Mouse (Mus musculus) limb, embryonic 11.5 days (tissue): ENCODE measurements at regions not wholly inside any gene's neighbourhood (a gene's known extent, or its start where the extent isn't known, plus 50 kb on each side); places are given as distances from the start of the nearest gene placed in this dataset.

Source experiments
- ATAC-seq: fragments of 200-750 bp; cut with Nextera tagmentation; 2 replicates; pipeline ENCODE4 v1.8.0; 2017; ENCODE audit warnings: low read depth; ENCODE audit not compliant: insufficient number of reproducible peaks, low FRiP score, low TSS enrichment
- DNase-seq: peaks from one replicate; pipeline ENCODE4 v3.0.0-alpha.2; 2015; ENCODE audit warnings: low spot score
- H3K27ac ChIP-seq: fragments of 300-500 bp; sonication (generic); replicated peaks from 2 replicates; pipeline ENCODE4 v1.5.1; 2014; ENCODE audit warnings: low read depth, mild to moderate bottlenecking, low read length
- H3K27me3 ChIP-seq: fragments of 300-500 bp; sonication (generic); 2 replicates; pipeline ENCODE4 v1.6.1; 2014; ENCODE audit warnings: mild to moderate bottlenecking, low read length, mixed read lengths; ENCODE audit not compliant: control insufficient read depth, insufficient read depth
- H3K36me3 ChIP-seq: fragments of 300-500 bp; sonication (generic); 2 replicates; pipeline ENCODE4 v1.6.1; 2014; ENCODE audit warnings: mild to moderate bottlenecking, low read length, moderate library complexity, mixed read lengths; ENCODE audit not compliant: control insufficient read depth, insufficient read depth
- H3K4me1 ChIP-seq: fragments of 300-500 bp; sonication (generic); 2 replicates; pipeline ENCODE4 v1.6.1; 2014; ENCODE audit warnings: low read length, mixed read lengths; ENCODE audit not compliant: control insufficient read depth, insufficient read depth
- H3K4me2 ChIP-seq: fragments of 300-500 bp; sonication (generic); 2 replicates; pipeline ENCODE4 v1.6.1; 2014; ENCODE audit warnings: low read depth, mild to moderate bottlenecking, moderate library complexity; ENCODE audit not compliant: severe bottlenecking
- H3K4me3 ChIP-seq: fragments of 300-500 bp; sonication (generic); 2 replicates; pipeline ENCODE4 v1.5.1; 2014; ENCODE audit warnings: low read depth, low read length
- H3K9ac ChIP-seq: fragments of 300-500 bp; sonication (generic); 2 replicates; pipeline ENCODE4 v1.6.1; 2014; ENCODE audit warnings: mild to moderate bottlenecking, low read length
- H3K9me3 ChIP-seq: fragments of 300-500 bp; sonication (generic); 2 replicates; pipeline ENCODE4 v1.6.1; 2016; ENCODE audit warnings: low read length; ENCODE audit not compliant: control insufficient read depth
- WGBS: fragments of 180-500 bp; shearing (Covaris S2); extraction: QIAGEN DNeasy Blood & Tissue Kit; methylation state at CpG from one replicate; pipeline ENCODE4 v1.1.7; 2014; 5-methylcytosine and 5-hydroxymethylcytosine counted together

DNA sequence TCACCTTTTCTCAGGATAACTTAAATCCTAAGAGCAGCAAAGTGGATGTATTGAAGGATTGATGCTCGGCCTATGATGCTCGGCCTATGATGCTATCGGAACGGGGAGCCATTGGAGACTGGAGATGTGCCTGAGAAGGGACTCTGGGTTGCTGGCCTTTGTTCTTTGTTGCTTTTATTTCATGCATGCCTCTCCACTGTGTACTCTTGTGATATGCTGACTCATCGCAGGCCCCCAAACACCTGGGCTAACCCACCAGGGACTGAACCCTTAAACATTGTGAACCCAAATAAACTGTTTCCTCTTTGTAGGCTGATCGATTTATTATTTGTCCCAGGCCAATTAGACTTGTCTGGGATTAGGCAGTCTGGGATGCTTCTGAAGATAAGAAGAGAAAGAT is 61.9 kb downstream of the Pdcl3 start:
- Histone ChIP-seq H3K4me2 (no peak overlapping the region), H3K4me3 (no peak overlapping the region), H3K27ac (no peak overlapping the region), H3K9me3 (no peaks in the 10 kb centered on the region; the same call in 1 of the 2 replicates), H3K9ac (no peak overlapping the region), H3K4me1 (0 out of 2 replicates have a peak, but pooled peaks cover 3% of the 10 kb centered on the region), H3K36me3 (no peaks in the 10 kb centered on the region; the same call in 1 of the 2 replicates), H3K27me3 (no peaks in the 10 kb centered on the region)
- no peak for DNase-seq
- ATAC-seq, result no peak
- 92% methylated on average over 6 of the region's 6 CpGs for WGBS

DNA sequence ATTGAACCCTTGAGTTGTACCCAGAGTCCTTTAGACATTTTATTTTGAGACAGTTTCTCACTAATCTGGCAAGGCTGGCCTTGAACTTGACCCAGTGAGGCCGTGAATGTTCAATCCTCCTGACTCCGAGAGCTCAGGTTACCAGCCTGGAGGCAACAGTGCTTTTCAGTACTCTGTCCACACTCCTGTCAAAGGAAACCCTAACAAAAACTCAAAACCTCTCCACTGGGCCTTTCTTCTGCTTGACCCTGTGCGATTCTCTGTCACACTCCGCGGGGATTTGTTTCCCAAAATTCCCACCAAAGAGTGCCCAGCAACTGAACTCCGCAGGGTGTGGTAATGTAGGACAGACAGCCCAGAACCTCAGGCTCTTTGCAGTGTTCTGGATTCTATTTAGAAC is 71.9 kb downstream of the Pdcl3 start:
- no peaks in the 10 kb centered on the region for H3K36me3 ChIP-seq
- H3K4me3 ChIP-seq, result no peak overlapping the region
- no peaks in the 10 kb centered on the region for H3K27me3 ChIP-seq
- WGBS, result 76% methylated on average over 6 of the region's 6 CpGs
- no peak for DNase-seq
- H3K9me3 ChIP-seq, result no peaks in the 10 kb centered on the region
- no peak overlapping the region for H3K4me2 ChIP-seq
- ATAC-seq, result no peak
- no peak overlapping the region for H3K27ac ChIP-seq
- H3K4me1 ChIP-seq, result no peaks in the 10 kb centered on the region
- no peak overlapping the region for H3K9ac ChIP-seq

DNA sequence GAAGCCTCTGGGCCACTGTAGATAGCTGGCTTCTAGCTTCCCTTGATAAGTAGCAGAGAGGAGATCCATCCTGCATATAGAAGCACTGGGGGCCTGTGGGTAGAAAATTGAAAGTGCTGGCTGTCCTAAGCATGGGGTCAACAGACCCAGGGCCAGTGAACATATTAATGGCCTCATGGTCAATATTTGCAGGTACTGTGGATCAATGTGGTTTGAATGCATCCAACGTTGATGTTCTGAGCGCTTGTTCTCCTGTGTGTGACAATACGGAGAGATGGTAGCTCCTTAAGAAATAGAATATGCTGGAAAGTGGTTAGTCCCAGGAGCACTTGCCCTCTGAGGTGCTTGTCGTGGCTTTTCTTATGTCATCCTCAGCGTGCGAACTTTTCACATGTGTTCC is 77.1 kb downstream of the Pdcl3 start:
- no peak overlapping the region for H3K4me2 ChIP-seq
- no peaks in the 10 kb centered on the region for H3K36me3 ChIP-seq
- 93% methylated on average over 6 of the region's 6 CpGs for WGBS
- no peak overlapping the region for H3K27ac ChIP-seq
- no peak overlapping the region for H3K9ac ChIP-seq
- H3K9me3 ChIP-seq, result no peaks in the 10 kb centered on the region
- no peak overlapping the region for H3K4me3 ChIP-seq
- ATAC-seq, result no peak
- DNase-seq, result no peak
- no peaks in the 10 kb centered on the region for H3K4me1 ChIP-seq
- H3K27me3 ChIP-seq, result no peaks in the 10 kb centered on the region

DNA sequence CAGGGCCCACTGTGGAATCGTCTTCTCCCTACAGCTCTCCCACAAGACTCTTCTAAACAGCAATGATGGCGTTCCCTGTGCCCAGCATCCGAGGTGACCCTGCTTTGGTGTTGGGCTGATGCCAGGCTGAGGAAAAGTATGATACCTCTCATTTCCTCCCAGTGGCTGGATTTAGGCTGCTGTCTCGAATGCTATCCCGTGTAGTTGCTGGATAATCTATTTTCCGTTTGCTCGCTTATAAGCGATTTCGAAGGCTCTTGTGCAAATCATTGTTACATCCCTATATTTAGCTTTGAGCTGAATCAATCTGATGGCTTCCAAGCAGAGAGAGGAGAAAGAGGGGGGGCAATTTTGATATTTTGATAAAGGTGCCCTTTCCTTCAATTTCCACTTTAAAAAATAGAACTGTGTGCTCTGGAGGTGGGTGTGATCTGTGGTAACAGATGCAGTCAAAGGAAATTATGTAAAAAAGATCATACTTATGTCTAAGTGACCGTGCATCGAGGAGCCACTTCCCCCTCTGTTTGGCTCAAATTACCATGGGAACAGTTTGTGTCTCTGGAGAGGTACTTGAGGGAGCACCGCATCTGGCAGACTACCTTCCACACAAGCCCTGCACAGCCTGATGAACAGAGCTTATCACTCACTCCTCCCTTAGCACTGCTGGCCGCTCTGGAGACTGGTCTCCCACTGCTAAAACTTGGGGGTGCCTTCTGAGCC is 78.4 kb downstream of the Pdcl3 start:
- 79% methylated on average over 13 of the region's 13 CpGs for WGBS
- Histone ChIP-seq H3K9ac (no peak overlapping the region), H3K4me3 (no peak overlapping the region), H3K36me3 (no peaks in the 10 kb centered on the region), H3K4me1 (no peaks in the 10 kb centered on the region), H3K27me3 (no peaks in the 10 kb centered on the region), H3K9me3 (no peaks in the 10 kb centered on the region), H3K27ac (no peak overlapping the region), H3K4me2 (no peak overlapping the region)
- no peak for DNase-seq
- ATAC-seq, result no peak

DNA sequence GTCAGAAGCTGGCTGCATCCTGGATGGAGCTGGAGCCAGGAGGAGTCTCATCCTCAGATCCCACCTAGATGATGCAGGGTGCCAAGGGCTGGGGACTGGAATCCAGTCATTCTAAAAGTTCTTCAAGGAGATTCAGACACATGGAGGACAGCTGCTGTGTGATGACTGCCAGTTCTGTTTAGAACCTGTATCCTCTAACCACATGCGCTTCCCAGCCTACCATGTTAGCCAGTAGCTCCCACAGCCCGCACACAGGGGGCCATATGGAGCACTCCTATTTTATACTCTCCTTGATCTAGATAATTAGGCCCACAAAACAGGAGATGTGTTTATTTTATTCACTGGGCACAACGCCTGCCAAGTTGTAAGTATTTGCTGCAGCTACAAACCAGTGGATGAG is 79.4 kb downstream of the Pdcl3 start:
- 71% methylated on average over 3 of the region's 3 CpGs for WGBS
- Histone ChIP-seq H3K4me1 (0 out of 2 replicates have a peak, but pooled peaks cover 3% of the 10 kb centered on the region), H3K9me3 (no peaks in the 10 kb centered on the region), H3K9ac (no peak overlapping the region), H3K27ac (no peak overlapping the region), H3K27me3 (no peaks in the 10 kb centered on the region), H3K36me3 (no peaks in the 10 kb centered on the region), H3K4me3 (no peak overlapping the region), H3K4me2 (no peak overlapping the region)
- ATAC-seq (no peak), DNase-seq (no peak)

DNA sequence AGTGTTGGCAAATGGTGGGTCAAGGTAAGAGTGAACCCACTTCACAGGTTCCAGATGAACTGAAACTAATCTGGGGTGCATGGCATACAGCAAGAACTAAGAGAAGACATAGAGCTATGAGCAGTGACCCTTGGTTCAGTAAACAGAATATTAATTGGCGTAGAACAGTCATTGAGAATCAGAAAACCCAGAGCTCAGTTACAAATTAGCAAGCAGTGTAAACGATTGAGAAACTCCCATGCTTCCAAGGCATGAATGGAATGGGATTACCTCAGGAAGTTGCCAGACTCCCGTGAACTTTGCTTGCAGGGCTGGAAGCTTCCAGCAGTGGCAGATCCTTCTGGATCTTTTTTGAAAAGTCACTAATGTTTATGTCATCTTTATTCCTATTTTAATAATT is 82.5 kb downstream of the Pdcl3 start:
- DNase-seq, result no peak
- 64% methylated on average over 3 of the region's 3 CpGs for WGBS
- Histone ChIP-seq H3K4me2 (no peak overlapping the region), H3K9ac (no peak overlapping the region), H3K4me1 (0 out of 2 replicates have a peak, but pooled peaks cover 6% of the 10 kb centered on the region), H3K36me3 (no peaks in the 10 kb centered on the region), H3K27me3 (no peaks in the 10 kb centered on the region), H3K9me3 (no peaks in the 10 kb centered on the region), H3K4me3 (no peak overlapping the region), H3K27ac (no peak overlapping the region)
- ATAC-seq, result no peak

DNA sequence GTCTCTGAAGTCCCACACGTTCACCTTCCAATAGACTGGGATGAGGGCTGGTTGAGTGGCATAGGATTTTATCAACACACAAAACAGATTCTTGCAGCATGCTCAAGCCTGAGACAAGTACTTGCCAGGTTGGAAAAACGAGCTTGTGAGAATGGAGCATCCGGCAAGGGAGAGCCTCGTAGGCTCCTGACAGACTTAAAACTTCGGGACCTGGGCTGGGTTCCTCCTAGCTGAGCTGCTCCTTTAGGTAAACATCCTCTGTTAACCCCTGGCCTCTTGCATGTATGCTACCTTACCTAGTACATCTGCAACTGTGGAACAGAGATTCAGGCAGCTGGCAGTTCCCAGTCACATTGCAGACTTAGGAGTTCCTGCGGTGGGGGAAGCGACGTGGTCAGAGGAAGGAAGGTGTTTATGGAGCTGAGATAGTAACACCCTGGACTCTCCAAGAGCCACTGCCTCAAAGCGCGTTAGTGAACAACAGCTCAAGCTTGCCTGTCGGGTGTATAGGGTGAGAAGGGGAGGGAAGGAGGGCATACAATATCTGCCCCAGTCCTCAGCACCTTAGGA is 83.8 kb downstream of the Pdcl3 start:
- Histone ChIP-seq H3K4me3 (no peak overlapping the region), H3K9ac (no peak overlapping the region), H3K27ac (no peak overlapping the region), H3K4me2 (no peak overlapping the region), H3K27me3 (no peaks in the 10 kb centered on the region), H3K9me3 (no peaks in the 10 kb centered on the region), H3K36me3 (no peaks in the 10 kb centered on the region), H3K4me1 (0 out of 2 replicates have a peak, but pooled peaks cover 6% of the 10 kb centered on the region)
- ATAC-seq (no peak), DNase-seq (no peak)
- WGBS, result 44% methylated on average over 11 of the region's 11 CpGs

DNA sequence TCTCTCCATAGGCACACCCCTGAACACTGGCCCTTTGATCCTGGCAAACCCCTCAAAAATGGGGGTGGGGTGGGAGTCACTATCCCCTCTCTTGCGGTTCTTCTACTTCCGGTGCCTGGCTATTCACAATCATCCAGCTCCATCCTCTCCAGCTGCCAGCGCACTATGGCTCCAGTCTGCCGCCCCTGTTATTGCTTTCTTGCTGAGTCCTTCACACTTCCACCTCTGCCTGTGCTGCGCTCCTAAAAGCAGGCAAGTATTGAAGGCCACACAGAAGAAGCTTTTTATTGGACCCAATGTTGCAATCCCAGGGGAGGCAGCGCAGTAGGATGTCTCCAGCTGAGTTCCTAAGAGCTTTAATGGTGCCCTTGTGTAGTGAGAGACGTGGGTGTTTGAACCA is 84.3 kb downstream of the Pdcl3 start:
- DNase-seq (no peak), ATAC-seq (no peak)
- no peak overlapping the region for H3K9ac ChIP-seq

More for the DNA sequence above, 84.3 kb downstream of the Pdcl3 start:
- H3K27me3 ChIP-seq, result no peaks in the 10 kb centered on the region
- H3K4me1 ChIP-seq, result 0 out of 2 replicates have a peak, but pooled peaks cover 6% of the 10 kb centered on the region
- no peak overlapping the region for H3K27ac ChIP-seq
- H3K4me2 ChIP-seq, result no peak overlapping the region
- no peak overlapping the region for H3K4me3 ChIP-seq
- H3K9me3 ChIP-seq, result no peaks in the 10 kb centered on the region
- WGBS, result 36% methylated on average over 7 of the region's 7 CpGs
- H3K36me3 ChIP-seq, result no peaks in the 10 kb centered on the region
